25 mouse cellular contexts compared by ENCODE assay signal in the genomic region with DNA sequence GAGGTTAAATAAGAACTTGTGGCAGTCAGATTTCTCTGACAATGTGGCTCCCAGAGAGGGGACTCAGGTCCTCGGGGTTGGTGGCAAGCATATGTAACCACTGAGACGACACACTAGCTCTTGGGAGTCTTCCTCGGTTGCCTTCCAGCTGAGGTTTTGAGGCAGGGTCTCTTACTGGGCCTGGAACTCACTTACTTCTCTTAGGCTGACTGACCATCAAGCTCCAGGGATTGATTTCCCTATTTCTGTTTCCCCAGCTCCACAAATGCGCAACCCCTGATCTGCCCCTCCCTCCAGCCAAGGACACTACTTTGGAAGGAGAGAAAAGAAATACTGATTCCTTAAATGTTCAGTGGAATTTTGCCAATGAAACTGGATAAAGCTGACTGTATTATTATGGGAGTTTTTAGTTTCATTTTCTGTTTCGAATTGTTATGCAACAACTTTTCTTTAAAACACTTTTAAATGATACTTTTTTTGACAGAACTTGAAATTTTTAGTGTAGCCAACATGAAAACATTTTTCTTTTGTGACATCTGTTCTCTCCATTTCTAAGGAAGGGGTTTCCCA.
A peak's percentile ranks its signal among the peaks of the same experiment; 100 is the strongest.
DNase-seq lines count a peak whose midpoint lies in the region; ATAC-seq and TF ChIP-seq lines count a peak whose summit lies in the region.
"Had no signal": no experiment of that assay in that cellular context is flagged by ENCODE, and none has a peak within 500 bp of the region (broad histone marks: within the 10 kb centered on the region; RNA-seq: fewer than 3 reads in every experiment).

No protein-coding gene starts in this region.

- no peak for TF ChIP-seq CTCF in cerebellum, adult 2 months (IDR thresholded peaks at IDR 0.05; ENCODE audit: borderline replicate concordance, insufficient read depth, low read depth, low read length)

- 85% methylated on average over 5 of the region's 5 CpGs for WGBS in midbrain, embryonic 11.5 days
- WGBS in midbrain, embryonic 13.5 days: 87% methylated on average over 5 of the region's 5 CpGs
- WGBS in cerebellum, adult 2 months: 89% methylated on average over 5 of the region's 5 CpGs

- H3K4me1 ChIP-seq in midbrain, embryonic 11.5 days (ENCODE audit: control insufficient read depth, insufficient read depth, low read length): no peaks in the 10 kb centered on the region
- H3K4me1 ChIP-seq in midbrain, embryonic 13.5 days (replicated peaks): no peaks in the 10 kb centered on the region
- no peaks in the 10 kb centered on the region for H3K4me1 ChIP-seq in brown adipose tissue, adult 24 weeks (ENCODE audit: control insufficient read depth, insufficient read depth, insufficient read length, low read length)
- H3K4me1 ChIP-seq in cerebellum, adult 2 months (ENCODE audit: control insufficient read depth, insufficient read depth, low read length): no peaks in the 10 kb centered on the region
- H3K4me1 ChIP-seq: embryonic facial prominence, embryonic 10.5 days; hindbrain, embryonic 10.5 days; midbrain, embryonic 15.5 days had no signal

- H3ac ChIP-seq in myocyte (ENCODE audit: control insufficient read depth, insufficient read length): no peak overlapping the region

- no peaks in the 10 kb centered on the region for H3K27me3 ChIP-seq in midbrain, embryonic 11.5 days (ENCODE audit: control insufficient read depth, insufficient read depth, low read length)
- H3K27me3 ChIP-seq in midbrain, embryonic 13.5 days: no peaks in the 10 kb centered on the region
- H3K27me3 ChIP-seq in myocyte (ENCODE audit: control insufficient read depth, insufficient read depth, insufficient read length): no peaks in the 10 kb centered on the region
- H3K27me3 ChIP-seq in cerebellum, adult 2 months (ENCODE audit: control insufficient read depth, insufficient read depth, low read length): no peaks in the 10 kb centered on the region
- H3K27me3 ChIP-seq: midbrain, embryonic 15.5 days; Patski had no signal

- no peak overlapping the region for H3K27ac ChIP-seq in midbrain, embryonic 11.5 days (ENCODE audit: low read depth, low read length)
- no peak overlapping the region for H3K27ac ChIP-seq in midbrain, embryonic 13.5 days
- no peak overlapping the region for H3K27ac ChIP-seq in brown adipose tissue, adult 24 weeks (replicated peaks; ENCODE audit: low read depth, low read length)
- no peak overlapping the region for H3K27ac ChIP-seq in cerebellum, adult 2 months (ENCODE audit: insufficient read depth, low read length)
- H3K27ac ChIP-seq: embryonic facial prominence, embryonic 10.5 days; gastrocnemius, adult 2 months; heart, adult 2 months; hindbrain, embryonic 10.5 days; hindbrain, postnatal 0 days; layer of hippocampus, adult 2 months; macrophage; midbrain, embryonic 15.5 days had no signal

- H3K9ac ChIP-seq in midbrain, embryonic 11.5 days (ENCODE audit: low read length): no peak overlapping the region
- H3K9ac ChIP-seq in midbrain, embryonic 13.5 days (replicated peaks): no peak overlapping the region
- H3K9ac ChIP-seq: midbrain, embryonic 15.5 days had no signal

- no peaks in the 10 kb centered on the region for H3K36me3 ChIP-seq in midbrain, embryonic 11.5 days (ENCODE audit: control insufficient read depth, insufficient read depth, low read length)
- H3K36me3 ChIP-seq in midbrain, embryonic 13.5 days: no peaks in the 10 kb centered on the region
- H3K36me3 ChIP-seq in myocyte (ENCODE audit: control insufficient read depth, insufficient read depth): no peaks in the 10 kb centered on the region
- H3K36me3 ChIP-seq: embryonic facial prominence, embryonic 10.5 days; hindbrain, embryonic 10.5 days; midbrain, embryonic 15.5 days had no signal

- TF ChIP-seq POLR2A in myocyte (IDR thresholded peaks at IDR 0.05; ENCODE audit: insufficient read length, low read depth): no peak
- no peak for TF ChIP-seq POLR2A in cerebellum, adult 2 months (IDR thresholded peaks at IDR 0.05; ENCODE audit: borderline replicate concordance, insufficient read depth, low read length)

- no peaks in the 10 kb centered on the region for H3K79me2 ChIP-seq in myocyte (ENCODE audit: control insufficient read depth, insufficient read depth)

- no peaks in the 10 kb centered on the region for H3K9me3 ChIP-seq in midbrain, embryonic 11.5 days (ENCODE audit: control insufficient read depth, low read length)
- no peaks in the 10 kb centered on the region for H3K9me3 ChIP-seq in midbrain, embryonic 13.5 days
- H3K9me3 ChIP-seq: embryonic facial prominence, embryonic 10.5 days; hindbrain, embryonic 10.5 days; midbrain, embryonic 15.5 days had no signal

- peak; percentile 32 for DNase-seq in adrenal gland, postnatal 14 days
- DNase-seq in adrenal gland, postnatal 25 days: no peak
- peak; percentile 53 for DNase-seq in midbrain, embryonic 11.5 days (ENCODE audit: low spot score, missing footprints)
- no peak for DNase-seq in right cerebral cortex, postnatal 25 days
- no peak for DNase-seq in cerebellum, adult 2 months
- DNase-seq: cerebellum, adult 9-10 months; gastrocnemius, adult 2 months; heart, adult 2 months; kidney, adult 8-10 months; kidney, postnatal 14 days; layer of hippocampus, postnatal 36 days; liver; lung, adult 2 months; retina, postnatal 1 day; thymus, postnatal 14 days had no signal

- H3K4me3 ChIP-seq in midbrain, embryonic 11.5 days (ENCODE audit: low read depth, low read length): no peak overlapping the region
- no peak overlapping the region for H3K4me3 ChIP-seq in midbrain, embryonic 13.5 days (replicated peaks)
- H3K4me3 ChIP-seq in brown adipose tissue, adult 24 weeks (ENCODE audit: insufficient read depth, low read depth, low read length): peak overlapping the region; percentile 23
- no peak overlapping the region for H3K4me3 ChIP-seq in myocyte
- H3K4me3 ChIP-seq in cerebellum, adult 2 months (replicated peaks; ENCODE audit: insufficient read depth, low read depth, low read length): no peak overlapping the region
- H3K4me3 ChIP-seq: embryonic facial prominence, embryonic 10.5 days; gastrocnemius, adult 2 months; heart, adult 2 months; hindbrain, embryonic 10.5 days; layer of hippocampus, adult 2 months; midbrain, embryonic 15.5 days had no signal

- ATAC-seq in midbrain, embryonic 11.5 days (ENCODE audit: low FRiP score): no peak
- no peak for ATAC-seq in midbrain, embryonic 13.5 days
- ATAC-seq: hindbrain, postnatal 0 days; midbrain, embryonic 15.5 days; Patski had no signal

- H3K4me2 ChIP-seq in midbrain, embryonic 11.5 days: no peak overlapping the region
- H3K4me2 ChIP-seq in midbrain, embryonic 13.5 days (replicated peaks): no peak overlapping the region
- H3K4me2 ChIP-seq in myocyte (ENCODE audit: low read depth): peak overlapping the region; percentile 52
- H3K4me2 ChIP-seq: midbrain, embryonic 15.5 days had no signal

TF ChIP-seq in myocyte, 11 proteins besides CTCF, POLR2A, EP300 and RAD21:
- TF ChIP-seq USF1 (IDR thresholded peaks at IDR 0.05; ENCODE audit: low read depth) (no peak), REST (IDR thresholded peaks at IDR 0.05; ENCODE audit: insufficient read depth, insufficient read length) (no peak), E2F4 (IDR thresholded peaks at IDR 0.05; ENCODE audit: insufficient read depth) (no peak), TCF12 (IDR thresholded peaks at IDR 0.05; ENCODE audit: insufficient read depth, poor library complexity, severe bottlenecking) (no peak)

Comparison
In these comparisons a context has a peak if more than half of its experiments do, and no peak if none do; other contexts are left out.
1. DNase-seq: peak in adrenal gland, postnatal 14 days (single experiment) and midbrain, embryonic 11.5 days (single experiment); none in adrenal gland, postnatal 25 days (single experiment), right cerebral cortex, postnatal 25 days (single experiment) and cerebellum, adult 2 months (0 of 2).